Mouse (Mus musculus): ENCODE data around the gene Nat8f3.
"Not testable (repeated sequence)": the region's sequence is repeated elsewhere in the genome, so short reads cannot be mapped to it uniquely, and the experiment has no call there.

The Nat8f3 gene

GRCm38 (mm10) chr6:85765532-85765931 lies at the start of gene Nat8f3:
TSS of gene Nat8f3 (minus strand) at chr6:85765754.
- POLR2A ChIA-PET: not testable (repeated sequence)

GRCm38 (mm10) chr6:85813339-85813738 lies 47.8 kb upstream of the Nat8f3 start:
- ChIA-PET CTCF (interaction anchor here in 1 of 4 experiments (0.6 kb wide), 1 partner anchor 1523 kb away, joined by 3 read pairs; no protein-coding TSS in a partner anchor), POLR2A (no interaction called here)

More at GRCm38 (mm10) chr6:85765532-85765931, at the start of gene Nat8f3:
- CTCF ChIA-PET: not testable (repeated sequence)

DNA sequence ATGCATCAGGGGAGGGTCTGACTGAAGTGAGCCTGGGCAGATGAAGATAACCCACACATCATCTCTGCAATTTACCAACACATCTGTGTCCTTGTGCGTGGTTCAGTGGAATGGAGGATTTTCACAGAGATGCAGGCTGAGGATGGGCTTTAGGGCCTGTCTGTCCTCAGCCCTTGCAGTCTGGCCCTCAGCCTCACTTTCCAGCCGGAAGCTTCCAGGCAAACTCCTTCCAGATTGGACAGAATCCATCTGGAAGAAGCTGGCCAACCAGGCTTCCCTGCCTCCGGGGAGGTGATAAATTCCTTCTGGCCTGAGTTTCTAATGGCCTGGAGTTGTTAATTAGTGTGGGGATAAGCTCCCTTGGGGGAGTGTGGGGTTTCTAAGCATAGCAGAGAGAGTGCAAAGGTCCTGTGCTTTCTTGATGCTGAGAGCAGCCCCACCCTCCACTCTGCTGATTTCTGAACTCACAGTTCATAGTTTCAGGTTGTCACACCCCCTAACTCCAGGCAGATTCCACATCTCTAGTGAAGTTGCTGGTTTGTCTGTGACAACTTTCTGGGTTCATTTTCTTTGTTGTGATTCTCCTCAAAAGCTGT lies 45.5 kb upstream of the Nat8f3 start:
- CTCF ChIA-PET, POLR2A ChIA-PET: not testable (repeated sequence)

DNA sequence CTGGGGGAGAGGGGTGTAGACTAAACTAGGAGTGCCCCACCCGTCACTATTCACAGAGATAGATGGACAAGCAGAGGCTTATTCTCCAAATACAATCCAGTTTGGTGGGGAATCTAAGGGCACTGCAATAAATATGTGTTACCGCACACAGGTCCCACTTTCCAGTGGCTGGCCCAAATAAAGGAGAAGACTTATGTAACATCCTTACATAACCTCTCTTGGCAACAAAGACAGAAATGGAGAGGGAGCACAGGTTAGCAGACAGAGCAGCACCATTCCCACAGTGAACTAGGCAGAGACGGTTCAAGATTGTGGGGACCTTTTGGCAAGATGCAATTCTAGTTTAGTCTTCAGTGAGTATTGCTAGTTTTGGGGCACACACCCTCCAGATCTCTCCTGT lies 45.0 kb upstream of the Nat8f3 start:
- POLR2A ChIA-PET, CTCF ChIA-PET: not testable (repeated sequence)

- POLR2A ChIA-PET: not testable (repeated sequence)
Observed at GRCm38 (mm10) chr6:85809784-85810183, 44.2 kb upstream of the Nat8f3 start.

GRCm38 (mm10) chr6:85803180-85803579 lies 37.6 kb upstream of the Nat8f3 start:
- CTCF ChIA-PET: not testable (repeated sequence)

More at GRCm38 (mm10) chr6:85809784-85810183, 44.2 kb upstream of the Nat8f3 start:
- CTCF ChIA-PET: not testable (repeated sequence)

DNA sequence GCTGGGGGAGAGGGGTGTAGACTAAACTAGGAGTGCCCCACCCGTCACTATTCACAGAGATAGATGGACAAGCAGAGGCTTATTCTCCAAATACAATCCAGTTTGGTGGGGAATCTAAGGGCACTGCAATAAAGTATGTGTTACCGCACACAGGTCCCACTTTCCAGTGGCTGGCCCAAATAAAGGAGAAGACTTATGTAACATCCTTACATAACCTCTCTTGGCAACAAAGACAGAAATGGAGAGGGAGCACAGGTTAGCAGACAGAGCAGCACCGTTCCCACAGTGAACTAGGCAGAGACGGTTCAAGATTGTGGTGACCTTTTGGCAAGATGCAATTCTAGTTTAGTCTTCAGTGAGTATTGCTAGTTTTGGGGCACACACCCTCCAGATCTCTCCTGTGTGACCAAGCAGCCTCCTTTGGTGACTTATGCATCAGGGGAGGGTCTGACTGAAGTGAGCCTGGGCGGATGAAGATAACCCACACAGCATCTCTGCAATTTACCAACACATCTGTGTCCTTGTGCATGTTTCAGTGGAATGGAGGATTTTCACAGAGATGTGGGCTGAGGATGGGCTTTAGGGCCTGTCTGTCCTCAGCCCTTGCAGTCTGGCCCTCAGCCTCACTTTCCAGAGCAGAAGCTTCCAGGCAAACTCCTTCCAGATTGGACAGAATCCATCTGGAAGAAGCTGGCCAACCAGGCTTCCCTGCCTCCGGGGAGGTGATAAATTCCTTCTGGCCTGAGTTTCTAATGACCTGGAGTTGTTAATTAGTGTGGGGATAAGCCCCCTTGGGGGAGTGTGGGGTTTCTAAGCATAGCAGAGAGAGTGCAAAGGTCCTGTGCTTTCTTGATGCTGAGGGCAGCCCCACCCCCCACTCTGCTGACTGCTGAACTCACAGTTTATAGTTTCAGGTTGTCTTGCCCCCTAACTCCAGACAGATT lies 2.2 kb downstream of the Nat8f3 start:
- CTCF ChIA-PET, POLR2A ChIA-PET: not testable (repeated sequence)

More at GRCm38 (mm10) chr6:85803180-85803579, 37.6 kb upstream of the Nat8f3 start:
- POLR2A ChIA-PET: interaction anchor here in 1 of 4 experiments (0.7 kb wide), 1 partner anchor 390 kb away, joined by 3 read pairs; no protein-coding TSS in a partner anchor

- CTCF ChIA-PET, POLR2A ChIA-PET: not testable (repeated sequence)
Observed at GRCm38 (mm10) chr6:85762678-85763077, 2.9 kb downstream of the Nat8f3 start.

DNA sequence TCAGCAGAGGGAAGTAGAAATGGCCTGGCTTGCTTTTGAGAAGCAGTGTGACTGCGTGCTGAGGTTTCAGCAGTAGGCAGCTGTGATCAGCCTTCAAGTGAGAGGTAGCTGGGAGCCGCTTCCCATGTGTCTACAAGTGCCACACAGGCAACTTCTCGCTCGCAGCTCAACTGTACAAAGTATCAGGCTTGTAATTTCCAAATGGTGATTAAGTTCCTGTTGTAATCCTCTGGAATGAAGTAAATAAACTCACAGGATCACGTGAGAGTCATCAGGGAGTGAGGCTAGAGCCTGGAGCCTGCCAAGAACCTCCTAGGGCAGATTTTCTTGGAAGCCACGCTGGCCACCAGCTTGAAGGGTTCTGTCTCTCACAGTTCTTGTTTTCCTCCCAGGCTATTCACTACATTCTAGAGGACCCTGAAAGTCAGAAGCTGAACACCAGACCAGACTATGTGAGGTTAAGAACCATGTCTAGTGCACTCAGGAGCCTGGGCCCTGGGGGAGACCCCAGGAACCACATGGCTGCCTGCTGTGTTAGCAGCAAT lies 9.8 kb downstream of the Nat8f3 start:
- CTCF ChIA-PET, POLR2A ChIA-PET: not testable (repeated sequence)

GRCm38 (mm10) chr6:85713105-85713504 lies 52.4 kb downstream of the Nat8f3 start, which contains the start of gene Nat8f7:
TSS of gene Nat8f7 (minus strand) at chr6:85713205.
- POLR2A ChIA-PET: not testable (repeated sequence)
- CTCF ChIA-PET: interaction anchor here in 1 of 4 experiments (0.7 kb wide), 1 partner anchor 173 kb away, joined by 3 read pairs; no protein-coding TSS in a partner anchor

GRCm38 (mm10) chr6:85709607-85710006 lies 55.9 kb downstream of the Nat8f3 start:
- CTCF ChIA-PET: interaction anchor here in 1 of 4 experiments (0.6 kb wide), 1 partner anchor 484 kb away, joined by 7 read pairs; no protein-coding TSS in a partner anchor
- POLR2A ChIA-PET: interaction anchor here in 1 of 4 experiments (0.6 kb wide), 1 partner anchor 242 kb away, joined by 3 read pairs; no protein-coding TSS in a partner anchor

DNA sequence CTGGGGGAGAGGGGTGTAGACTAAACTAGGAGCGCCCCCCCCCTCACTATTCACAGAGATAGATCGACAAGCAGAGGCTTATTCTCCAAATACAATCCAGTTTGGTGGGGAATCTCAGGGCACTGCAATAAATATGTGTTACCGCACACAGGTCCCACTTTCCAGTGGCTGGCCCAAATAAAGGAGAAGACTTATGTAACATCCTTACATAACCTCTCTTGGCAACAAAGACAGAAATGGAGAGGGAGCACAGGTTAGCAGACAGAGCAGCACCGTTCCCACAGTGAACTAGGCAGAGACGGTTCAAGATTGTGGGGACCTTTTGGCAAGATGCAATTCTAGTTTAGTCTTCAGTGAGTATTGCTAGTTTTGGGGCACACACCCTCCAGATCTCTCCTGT lies 56.3 kb downstream of the Nat8f3 start:
- POLR2A ChIA-PET, CTCF ChIA-PET: not testable (repeated sequence)

- CTCF ChIA-PET: not testable (repeated sequence)
Observed at GRCm38 (mm10) chr6:85701943-85702342, 63.6 kb downstream of the Nat8f3 start.

More at GRCm38 (mm10) chr6:85701943-85702342, 63.6 kb downstream of the Nat8f3 start:
- POLR2A ChIA-PET: not testable (repeated sequence)

All from embryonic stem cell, embryonic (primary cell).